Mouse (Mus musculus) C2C12 (cell line): ENCODE results near the gene Tmprss11g.

Experiments
- CEBPB ChIP-seq: IDR thresholded peaks from one replicate; pipeline ENCODE4 v1.6.1; 2011; ENCODE audit warnings: low read depth, mild to moderate bottlenecking, control low read depth, moderate library complexity
- CTCF ChIP-seq: IDR thresholded peaks from one replicate; pipeline ENCODE4 v1.5.1; 2011; ENCODE audit not compliant: control insufficient read depth, insufficient read depth, insufficient read length
- FOSL1 ChIP-seq: IDR thresholded peaks from one replicate; pipeline ENCODE4 v1.8.0; 2011; ENCODE audit warnings: mild to moderate bottlenecking, low read length; ENCODE audit not compliant: poor library complexity, insufficient read depth, severe bottlenecking
- MYOD1 ChIP-seq: IDR thresholded peaks from one replicate; pipeline ENCODE4 v1.6.1; 2011; ENCODE audit warnings: low read depth; ENCODE audit not compliant: control insufficient read depth, insufficient read length
- USF1 ChIP-seq: IDR thresholded peaks from one replicate; pipeline ENCODE4 v1.6.1; 2011; ENCODE audit warnings: low read depth, mild to moderate bottlenecking, control low read depth, moderate library complexity

DNA sequence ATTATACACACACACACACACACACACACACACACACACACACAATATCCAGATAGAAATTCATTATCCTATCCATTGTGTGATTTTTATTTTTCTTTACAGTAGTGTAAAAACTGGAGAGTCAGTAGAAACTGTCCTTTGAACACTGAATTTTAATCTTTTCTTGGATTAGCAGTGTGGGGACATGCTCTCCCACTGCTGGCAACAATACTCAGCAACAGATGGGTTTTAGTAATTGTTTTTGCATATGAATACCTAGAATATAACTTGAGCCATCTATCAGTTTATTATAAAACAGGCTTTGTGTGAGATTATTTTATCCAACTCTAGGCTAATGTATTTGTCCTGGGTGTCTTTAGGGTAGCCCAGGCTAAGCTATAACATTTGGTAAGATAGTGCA, 79.9 kb downstream of the Tmprss11g start:
- TF ChIP-seq CTCF (no peak), USF1 (no peak), CEBPB (no peak), MYOD1 (no peak), FOSL1 (no peak)
